Mouse (Mus musculus) liver, adult 2 months (tissue): ENCODE measurements at regions not wholly inside any gene's neighbourhood (a gene's known extent, or its start where the extent isn't known, plus 50 kb on each side); places are given as distances from the start of the nearest gene placed in this dataset.

ENCODE experiments used
- CTCF ChIP-seq: fragments of 200-500 bp; IDR thresholded peaks from 2 replicates; pipeline ENCODE4 v1.5.1; 2011; ENCODE audit warnings: low read depth, low read length, control low read depth
- POLR2A ChIP-seq: fragments of 200-500 bp; IDR thresholded peaks from 2 replicates; pipeline ENCODE4 v1.6.1; 2011; ENCODE audit warnings: low read length, control low read depth; ENCODE audit not compliant: insufficient read depth; ENCODE audit errors: extremely low read depth

- no peak for TF ChIP-seq CTCF
- no peak for TF ChIP-seq POLR2A
Measured at GRCm38 (mm10) chr6:84262766-84263165, 254.4 kb downstream of the Dysf start.
